Mouse (Mus musculus): ENCODE measurements at regions not wholly inside any gene's neighbourhood (a gene's known extent, or its start where the extent isn't known, plus 50 kb on each side); places are given as distances from the start of the nearest gene placed in this dataset.
A peak's percentile ranks its signal among the peaks of the same experiment; 100 is the strongest.

DNA sequence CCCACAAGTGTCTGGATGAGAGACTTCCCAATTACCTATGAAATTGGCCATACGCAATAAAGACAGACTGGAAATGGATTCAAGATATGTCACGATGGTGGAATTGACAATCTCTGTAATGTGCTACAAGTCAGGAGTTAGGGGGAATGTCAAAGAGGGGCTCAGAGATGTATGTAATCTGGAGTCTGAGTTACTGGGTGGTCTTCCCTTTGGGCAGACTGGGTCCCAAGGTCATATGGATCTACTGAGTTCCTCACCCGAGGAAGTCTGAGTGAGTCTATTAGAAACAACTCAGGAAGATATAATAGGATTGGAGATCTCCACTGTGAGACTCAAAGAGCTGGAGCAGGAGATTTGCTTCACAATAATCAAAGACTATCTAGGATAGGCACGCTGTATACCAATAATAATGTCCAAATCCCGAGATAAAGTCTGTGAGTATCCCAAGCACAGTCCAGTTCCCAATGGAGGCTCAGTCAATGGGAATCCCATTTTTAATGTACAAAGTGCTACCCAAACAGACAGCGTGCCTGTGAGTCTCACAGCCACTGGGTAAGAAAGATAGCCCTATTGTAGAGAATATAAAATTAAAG, 285.4 kb upstream of the Rsrc1 start:
- ATAC-seq (ENCODE audit: low FRiP score) (no peak), DNase-seq (ENCODE audit: low spot score) (no peak)
- Histone ChIP-seq H3K9ac (ENCODE audit: low read depth, low read length) (no peak overlapping the region), H3K27ac (ENCODE audit: low read depth, low read length) (no peak overlapping the region), H3K4me1 (replicated peaks; ENCODE audit: control insufficient read depth, insufficient read depth, low read length) (no peaks in the 10 kb centered on the region), H3K4me3 (ENCODE audit: low read depth, low read length) (no peak overlapping the region), H3K9me3 (ENCODE audit: control insufficient read depth, low read length) (no peaks in the 10 kb centered on the region), H3K4me2 (replicated peaks; ENCODE audit: low read depth, low read length) (no peak overlapping the region), H3K27me3 (ENCODE audit: control insufficient read depth, insufficient read depth, low read length) (no peaks in the 10 kb centered on the region), H3K36me3 (ENCODE audit: control insufficient read depth, insufficient read depth, low read length) (no peaks in the 10 kb centered on the region)
- 88% methylated on average over 6 of the region's 6 CpGs for WGBS

DNA sequence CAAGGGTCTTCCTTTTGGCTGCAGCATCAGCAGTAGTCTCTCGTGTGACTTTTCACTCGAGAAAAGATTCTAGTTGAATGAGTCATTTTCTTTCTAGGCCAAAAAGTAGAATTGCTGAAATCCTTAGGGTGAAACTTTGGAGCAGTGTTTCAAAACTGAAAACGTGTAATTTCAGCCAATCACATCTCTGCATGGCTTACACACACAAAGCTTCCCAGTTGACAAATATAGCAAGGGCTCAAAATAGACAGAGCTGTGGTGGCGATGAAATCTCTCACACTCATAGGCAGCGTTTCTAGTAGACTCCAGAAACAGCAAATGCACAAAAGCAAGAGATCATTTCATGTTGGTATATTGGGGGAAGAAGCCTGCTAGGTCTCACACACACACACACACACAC, 283.1 kb upstream of the Rsrc1 start:
- Histone ChIP-seq H3K9me3 (ENCODE audit: control insufficient read depth, low read length) (no peaks in the 10 kb centered on the region), H3K4me3 (ENCODE audit: low read depth, low read length) (no peak overlapping the region), H3K4me2 (replicated peaks; ENCODE audit: low read depth, low read length) (no peak overlapping the region), H3K9ac (ENCODE audit: low read depth, low read length) (no peak overlapping the region), H3K27me3 (ENCODE audit: control insufficient read depth, insufficient read depth, low read length) (no peaks in the 10 kb centered on the region), H3K36me3 (ENCODE audit: control insufficient read depth, insufficient read depth, low read length) (no peaks in the 10 kb centered on the region), H3K27ac (ENCODE audit: low read depth, low read length) (no peak overlapping the region), H3K4me1 (replicated peaks; ENCODE audit: control insufficient read depth, insufficient read depth, low read length) (no peaks in the 10 kb centered on the region)
- WGBS: 81% methylated on average over 5 of the region's 5 CpGs
- no peak for ATAC-seq (ENCODE audit: low FRiP score)
- DNase-seq (ENCODE audit: low spot score): no peak

DNA sequence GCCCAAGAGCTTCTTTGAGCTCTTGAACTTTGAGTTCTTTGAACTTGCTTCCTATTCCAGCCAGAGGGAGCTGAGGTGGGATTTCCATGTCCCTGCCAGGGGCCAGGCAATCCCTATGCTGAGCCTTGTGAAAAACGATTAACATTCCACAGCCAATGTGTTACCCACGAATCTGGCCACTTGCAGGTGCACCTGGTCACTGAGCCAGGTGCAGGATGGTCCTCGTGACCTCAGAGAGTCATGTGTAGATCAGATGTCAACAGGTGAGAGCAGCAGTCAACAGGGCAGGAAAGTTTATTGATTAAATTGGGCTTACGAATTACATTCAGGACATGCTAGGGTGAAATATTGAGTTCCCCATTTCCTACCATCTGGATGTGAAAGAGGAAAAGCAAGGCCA, 275.4 kb upstream of the Rsrc1 start:
- no peaks in the 10 kb centered on the region for H3K36me3 ChIP-seq (ENCODE audit: control insufficient read depth, insufficient read depth, low read length)
- H3K4me2 ChIP-seq (replicated peaks; ENCODE audit: low read depth, low read length): no peak overlapping the region
- H3K4me1 ChIP-seq (replicated peaks; ENCODE audit: control insufficient read depth, insufficient read depth, low read length): no peaks in the 10 kb centered on the region
- no peak overlapping the region for H3K4me3 ChIP-seq (ENCODE audit: low read depth, low read length)
- no peak overlapping the region for H3K9ac ChIP-seq (ENCODE audit: low read depth, low read length)
- ATAC-seq (ENCODE audit: low FRiP score) (no peak), DNase-seq (ENCODE audit: low spot score) (no peak)
- no peak overlapping the region for H3K27ac ChIP-seq (ENCODE audit: low read depth, low read length)
- no peaks in the 10 kb centered on the region for H3K9me3 ChIP-seq (ENCODE audit: control insufficient read depth, low read length)
- WGBS: 80% methylated on average over 4 of the region's 4 CpGs
- H3K27me3 ChIP-seq (ENCODE audit: control insufficient read depth, insufficient read depth, low read length): no peaks in the 10 kb centered on the region

DNA sequence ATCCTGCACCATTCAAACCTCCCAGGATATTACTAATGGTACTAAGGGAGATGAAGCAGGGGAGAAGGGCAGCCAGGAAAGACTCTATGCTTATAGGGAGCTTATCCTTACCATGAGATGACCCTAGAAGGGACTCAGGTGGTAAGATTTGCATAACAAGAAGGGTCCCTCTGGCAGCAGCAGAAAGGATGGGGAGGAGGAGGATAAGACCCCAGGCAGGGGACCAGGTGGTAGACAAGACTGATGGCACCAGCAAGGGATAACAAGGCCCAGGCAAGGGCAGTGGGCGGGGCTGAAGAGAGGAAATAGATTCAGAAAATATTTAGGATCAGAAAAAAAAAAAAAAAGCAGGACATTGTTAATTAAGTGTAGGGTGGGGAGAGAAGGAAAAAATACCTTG, 245.7 kb upstream of the Rsrc1 start:
- no peaks in the 10 kb centered on the region for H3K36me3 ChIP-seq (ENCODE audit: control insufficient read depth, insufficient read depth, low read length)
- ATAC-seq (ENCODE audit: low FRiP score) (peak; percentile 66), DNase-seq (ENCODE audit: low spot score) (peak; percentile 37)
- H3K4me1 ChIP-seq (replicated peaks; ENCODE audit: control insufficient read depth, insufficient read depth, low read length): no peaks in the 10 kb centered on the region
- H3K9me3 ChIP-seq (ENCODE audit: control insufficient read depth, low read length): no peaks in the 10 kb centered on the region
- 57% methylated on average over 1 of the region's 1 CpGs for WGBS
- no peak overlapping the region for H3K4me3 ChIP-seq (ENCODE audit: low read depth, low read length)
- H3K27ac ChIP-seq (ENCODE audit: low read depth, low read length): no peak overlapping the region
- no peaks in the 10 kb centered on the region for H3K27me3 ChIP-seq (ENCODE audit: control insufficient read depth, insufficient read depth, low read length)
- H3K4me2 ChIP-seq (replicated peaks; ENCODE audit: low read depth, low read length): no peak overlapping the region
- no peak overlapping the region for H3K9ac ChIP-seq (ENCODE audit: low read depth, low read length)

DNA sequence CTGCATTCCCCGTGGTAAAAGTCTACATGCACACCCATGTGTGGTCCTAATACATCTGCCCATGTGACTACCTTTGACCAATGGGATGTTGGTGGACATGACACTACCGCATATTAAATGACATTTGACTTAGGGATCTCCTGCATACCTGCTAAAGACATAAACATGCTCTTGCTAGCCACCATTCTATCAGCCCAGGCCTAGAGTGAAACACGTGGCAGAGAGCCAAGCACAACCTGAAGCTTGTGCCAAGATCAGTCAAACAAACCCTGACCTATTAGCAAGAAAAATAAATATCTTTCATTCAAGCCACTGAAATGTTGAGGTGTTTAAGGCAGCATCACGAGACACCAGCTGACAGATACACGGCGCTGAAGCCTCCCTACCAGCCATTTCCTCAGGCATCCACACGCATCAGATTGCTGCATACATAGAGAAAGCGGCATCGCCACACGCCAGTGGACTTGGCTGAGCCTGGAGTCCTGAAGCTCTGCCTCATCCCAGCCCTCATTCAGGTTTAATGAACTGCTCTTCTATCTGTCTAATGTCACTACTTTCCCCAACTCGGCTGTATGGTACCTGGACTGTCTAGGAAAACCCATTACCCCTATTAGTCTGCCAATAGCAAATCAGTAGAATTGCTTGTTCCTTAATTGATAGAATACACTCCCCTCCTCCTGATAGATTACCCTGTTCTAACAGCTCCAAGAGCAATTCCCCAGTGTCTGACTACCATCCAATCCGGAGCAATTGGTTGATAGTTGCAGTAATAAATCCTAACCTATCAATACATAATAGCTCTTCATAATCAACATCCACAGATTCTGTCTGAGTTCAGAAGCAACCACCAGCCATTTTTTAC, 242.8 kb upstream of the Rsrc1 start:
- no peak overlapping the region for H3K4me2 ChIP-seq (replicated peaks; ENCODE audit: low read depth, low read length)
- H3K27me3 ChIP-seq (ENCODE audit: control insufficient read depth, insufficient read depth, low read length): no peaks in the 10 kb centered on the region
- H3K4me3 ChIP-seq (ENCODE audit: low read depth, low read length): no peak overlapping the region
- no peaks in the 10 kb centered on the region for H3K9me3 ChIP-seq (ENCODE audit: control insufficient read depth, low read length)
- ATAC-seq (ENCODE audit: low FRiP score) (peak; percentile 68), DNase-seq (ENCODE audit: low spot score) (no peak)
- 84% methylated on average over 12 of the region's 12 CpGs for WGBS
- H3K4me1 ChIP-seq (replicated peaks; ENCODE audit: control insufficient read depth, insufficient read depth, low read length): no peaks in the 10 kb centered on the region
- no peaks in the 10 kb centered on the region for H3K36me3 ChIP-seq (ENCODE audit: control insufficient read depth, insufficient read depth, low read length)
- H3K9ac ChIP-seq (ENCODE audit: low read depth, low read length): no peak overlapping the region
- no peak overlapping the region for H3K27ac ChIP-seq (ENCODE audit: low read depth, low read length)

DNA sequence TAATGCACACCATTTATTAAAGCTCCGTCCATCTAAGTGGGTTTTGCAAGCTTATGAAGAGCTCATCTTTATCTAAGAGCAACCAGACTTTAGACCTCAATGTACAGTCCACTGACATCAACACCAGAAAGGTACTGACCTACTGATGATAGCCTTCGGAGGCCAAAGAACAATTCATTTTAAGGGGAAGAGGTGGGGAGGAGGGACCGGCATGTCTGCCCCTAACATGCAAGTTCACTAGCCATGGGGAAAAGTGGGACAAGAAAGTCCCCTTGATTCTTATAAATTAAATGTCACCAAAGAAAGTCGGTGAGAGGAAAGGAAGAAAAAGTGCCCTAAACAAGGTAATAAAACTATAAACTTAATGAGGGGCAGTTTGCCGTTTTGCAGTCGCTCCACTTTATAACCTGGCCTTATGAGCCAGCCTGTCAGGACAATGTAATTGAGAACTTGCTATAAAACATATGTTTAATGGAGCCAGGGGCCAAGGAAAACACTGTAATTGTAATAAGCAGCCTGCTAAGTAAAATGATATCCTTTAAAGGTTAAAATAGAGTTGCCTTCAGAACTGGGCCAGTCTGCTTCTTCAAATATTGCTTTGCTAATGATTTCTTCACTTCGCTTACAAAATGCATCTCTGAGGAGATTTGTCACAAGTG, 241.7 kb upstream of the Rsrc1 start:
- DNase-seq (ENCODE audit: low spot score): no peak
- Histone ChIP-seq H3K4me2 (replicated peaks; ENCODE audit: low read depth, low read length) (no peak overlapping the region), H3K27ac (ENCODE audit: low read depth, low read length) (no peak overlapping the region), H3K9ac (ENCODE audit: low read depth, low read length) (no peak overlapping the region), H3K9me3 (ENCODE audit: control insufficient read depth, low read length) (no peaks in the 10 kb centered on the region), H3K27me3 (ENCODE audit: control insufficient read depth, insufficient read depth, low read length) (no peaks in the 10 kb centered on the region), H3K36me3 (ENCODE audit: control insufficient read depth, insufficient read depth, low read length) (no peaks in the 10 kb centered on the region), H3K4me3 (ENCODE audit: low read depth, low read length) (no peak overlapping the region), H3K4me1 (replicated peaks; ENCODE audit: control insufficient read depth, insufficient read depth, low read length) (no peaks in the 10 kb centered on the region)
- WGBS: 79% methylated on average over 7 of the region's 7 CpGs
- ATAC-seq (ENCODE audit: low FRiP score): no peak

DNA sequence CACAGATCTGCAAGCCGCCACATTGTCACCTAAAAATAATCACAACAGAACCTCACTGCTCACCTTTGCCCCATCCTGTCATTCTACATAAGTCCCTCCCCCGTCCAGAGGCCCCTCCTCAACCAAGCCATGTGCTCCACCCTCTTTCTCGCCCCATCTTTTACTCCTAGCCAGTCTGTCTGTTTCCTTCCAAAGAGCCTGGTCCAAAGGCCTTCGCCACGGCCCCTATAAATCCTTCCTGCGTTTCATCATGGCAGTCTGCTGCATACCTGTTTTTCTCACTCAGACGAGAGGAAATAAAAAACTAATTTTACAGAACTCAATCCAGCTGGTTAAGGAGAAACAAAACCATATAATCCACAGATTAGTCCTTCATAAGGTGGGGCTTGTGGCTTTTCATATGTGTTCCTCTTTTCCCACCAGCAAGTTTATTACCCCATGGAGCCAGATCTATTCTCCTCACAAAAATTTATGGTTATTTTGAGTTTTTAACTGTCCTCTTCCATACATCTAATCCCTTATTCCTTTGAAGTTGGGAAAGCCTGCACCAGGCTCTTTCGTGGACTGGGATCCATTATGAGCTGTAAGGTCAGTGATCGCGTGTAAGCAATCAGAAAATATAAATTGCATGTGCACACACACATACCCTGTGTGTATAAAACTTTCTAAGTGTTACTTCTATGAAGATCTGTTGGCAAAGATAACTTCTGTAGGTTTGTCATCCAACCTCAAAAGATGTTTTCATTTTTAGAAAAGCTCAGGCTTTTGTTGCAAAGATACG, 236.9 kb upstream of the Rsrc1 start:
- H3K4me1 ChIP-seq (replicated peaks; ENCODE audit: control insufficient read depth, insufficient read depth, low read length): no peaks in the 10 kb centered on the region
- WGBS: 84% methylated on average over 11 of the region's 11 CpGs
- ATAC-seq (ENCODE audit: low FRiP score) (no peak), DNase-seq (ENCODE audit: low spot score) (no peak)
- H3K36me3 ChIP-seq (ENCODE audit: control insufficient read depth, insufficient read depth, low read length): no peaks in the 10 kb centered on the region
- no peak overlapping the region for H3K9ac ChIP-seq (ENCODE audit: low read depth, low read length)
- H3K27ac ChIP-seq (ENCODE audit: low read depth, low read length): no peak overlapping the region
- no peaks in the 10 kb centered on the region for H3K9me3 ChIP-seq (ENCODE audit: control insufficient read depth, low read length)
- no peak overlapping the region for H3K4me2 ChIP-seq (replicated peaks; ENCODE audit: low read depth, low read length)
- H3K4me3 ChIP-seq (ENCODE audit: low read depth, low read length): no peak overlapping the region
- H3K27me3 ChIP-seq (ENCODE audit: control insufficient read depth, insufficient read depth, low read length): no peaks in the 10 kb centered on the region

DNA sequence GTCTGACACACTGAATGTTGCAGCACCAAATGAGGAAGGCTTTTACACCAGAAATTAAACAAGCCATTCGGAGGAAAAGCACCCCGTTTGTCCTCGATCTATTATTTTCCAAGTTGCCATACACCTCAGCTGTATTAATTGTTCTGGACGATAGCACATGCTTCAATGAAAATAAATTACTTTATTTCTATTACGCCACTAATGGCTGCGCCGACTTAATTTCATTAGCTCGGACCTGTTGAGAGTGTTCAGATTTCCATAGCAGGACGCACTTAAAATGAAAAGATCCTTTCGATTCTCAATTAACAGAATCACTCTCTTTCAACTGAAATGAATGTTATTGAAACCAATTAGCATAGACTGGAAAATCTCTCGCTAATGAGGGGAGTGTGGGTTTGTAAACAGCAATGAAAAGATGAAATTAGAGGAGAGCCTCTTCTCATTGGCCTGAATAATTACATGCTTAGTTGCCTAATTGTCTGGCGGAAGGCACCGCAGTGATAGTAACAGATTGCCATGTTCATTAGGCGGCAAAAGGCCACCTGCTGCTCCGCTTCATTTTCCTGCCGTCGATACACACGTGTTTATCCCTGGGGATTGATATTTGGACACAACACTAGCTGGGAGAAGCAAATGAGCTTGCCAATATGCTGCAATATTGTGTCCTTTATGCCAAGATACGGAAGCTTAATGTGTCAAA, 234.7 kb upstream of the Rsrc1 start:
- DNase-seq (ENCODE audit: low spot score): peak; percentile 42

More for the DNA sequence above, 234.7 kb upstream of the Rsrc1 start:
- Histone ChIP-seq H3K9ac (ENCODE audit: low read depth, low read length) (no peak overlapping the region), H3K27ac (ENCODE audit: low read depth, low read length) (no peak overlapping the region), H3K27me3 (ENCODE audit: control insufficient read depth, insufficient read depth, low read length) (no peaks in the 10 kb centered on the region), H3K4me3 (ENCODE audit: low read depth, low read length) (no peak overlapping the region), H3K4me2 (replicated peaks; ENCODE audit: low read depth, low read length) (0 out of 2 replicates have a peak overlapping the region, but pooled peaks have one; percentile 9), H3K36me3 (ENCODE audit: control insufficient read depth, insufficient read depth, low read length) (no peaks in the 10 kb centered on the region), H3K9me3 (ENCODE audit: control insufficient read depth, low read length) (no peaks in the 10 kb centered on the region), H3K4me1 (replicated peaks; ENCODE audit: control insufficient read depth, insufficient read depth, low read length) (no peaks in the 10 kb centered on the region)
- 56% methylated on average over 19 of the region's 19 CpGs for WGBS
- peak; percentile 85 for ATAC-seq (ENCODE audit: low FRiP score)
